Mouse (Mus musculus) hindbrain, embryonic 16.5 days (tissue): ENCODE measurements at regions not wholly inside any gene's neighbourhood (a gene's known extent, or its start where the extent isn't known, plus 50 kb on each side); places are given as distances from the start of the nearest gene placed in this dataset.

Experiments used
- ATAC-seq: fragments of 200-750 bp; cut with Nextera tagmentation; 2 replicates; pipeline ENCODE4 v1.8.0; 2017; ENCODE audit warnings: moderate TSS enrichment, moderate library complexity
- H3K27ac ChIP-seq: fragments of 300-500 bp; sonication (generic); 2 replicates; pipeline ENCODE4 v1.5.1; 2014; ENCODE audit warnings: low read depth, mild to moderate bottlenecking, control low read depth, low read length, moderate library complexity
- H3K27me3 ChIP-seq: fragments of 300-500 bp; sonication (generic); replicated peaks from 2 replicates; pipeline ENCODE4 v1.6.1; 2014; ENCODE audit warnings: low read length; ENCODE audit not compliant: control insufficient read depth, insufficient read depth
- H3K36me3 ChIP-seq: fragments of 300-500 bp; sonication (generic); 2 replicates; pipeline ENCODE4 v1.6.1; 2014; ENCODE audit warnings: mild to moderate bottlenecking, low read length, moderate library complexity, mixed read lengths; ENCODE audit not compliant: control insufficient read depth, insufficient read depth
- H3K4me1 ChIP-seq: fragments of 300-500 bp; sonication (generic); 2 replicates; pipeline ENCODE4 v1.6.1; 2014; ENCODE audit warnings: low read depth, low read length; ENCODE audit not compliant: control insufficient read depth, insufficient read depth
- H3K4me2 ChIP-seq: fragments of 300-500 bp; sonication (generic); 2 replicates; pipeline ENCODE4 v1.6.1; 2014; ENCODE audit warnings: mild to moderate bottlenecking, low read length, control low read depth, moderate library complexity
- H3K4me3 ChIP-seq: fragments of 300-500 bp; sonication (generic); 2 replicates; pipeline ENCODE4 v1.5.1; 2014; ENCODE audit warnings: mild to moderate bottlenecking, low read length, control low read depth, moderate library complexity
- H3K9ac ChIP-seq: fragments of 300-500 bp; sonication (generic); 2 replicates; pipeline ENCODE4 v1.6.1; 2014; ENCODE audit warnings: low read depth, mild to moderate bottlenecking, control low read depth, low read length, moderate library complexity
- H3K9me3 ChIP-seq: fragments of 300-500 bp; sonication (generic); 2 replicates; pipeline ENCODE4 v1.6.1; 2014; ENCODE audit warnings: mild to moderate bottlenecking, low read length, moderate library complexity; ENCODE audit not compliant: control insufficient read depth
- WGBS: fragments of 180-500 bp; shearing (Covaris S2); extraction: QIAGEN DNeasy Blood & Tissue Kit; methylation state at CpG from one replicate; pipeline ENCODE4 v1.1.7; 2014; 5-methylcytosine and 5-hydroxymethylcytosine counted together

DNA sequence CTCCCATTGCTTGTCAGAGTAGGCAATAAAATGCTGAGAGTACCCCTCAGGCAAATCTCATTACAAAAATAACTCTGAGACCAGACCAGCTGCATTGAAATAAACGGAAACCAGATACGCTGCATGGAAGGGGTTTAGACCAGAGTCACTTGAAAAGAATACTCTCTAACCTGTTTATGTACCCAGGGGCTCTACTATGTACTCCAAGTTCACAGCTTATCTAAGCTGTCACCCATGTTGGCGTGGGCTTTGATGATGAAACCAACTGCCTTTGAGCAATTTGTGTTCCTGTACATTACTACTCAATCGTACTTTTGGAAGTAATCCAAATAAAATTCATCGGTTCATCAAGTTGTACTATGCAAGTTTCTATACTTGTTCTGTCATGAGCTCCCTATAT lies 692.3 kb downstream of the Serpinb8 start:
- WGBS, result 85% methylated on average over 5 of the region's 5 CpGs
- Histone ChIP-seq H3K4me2 (no peak overlapping the region), H3K27me3 (no peaks in the 10 kb centered on the region), H3K9ac (no peak overlapping the region), H3K36me3 (no peaks in the 10 kb centered on the region), H3K4me3 (no peak overlapping the region), H3K9me3 (0 out of 2 replicates have a peak, but pooled peaks cover 2% of the 10 kb centered on the region), H3K4me1 (no peaks in the 10 kb centered on the region), H3K27ac (no peak overlapping the region)
- no peak for ATAC-seq

DNA sequence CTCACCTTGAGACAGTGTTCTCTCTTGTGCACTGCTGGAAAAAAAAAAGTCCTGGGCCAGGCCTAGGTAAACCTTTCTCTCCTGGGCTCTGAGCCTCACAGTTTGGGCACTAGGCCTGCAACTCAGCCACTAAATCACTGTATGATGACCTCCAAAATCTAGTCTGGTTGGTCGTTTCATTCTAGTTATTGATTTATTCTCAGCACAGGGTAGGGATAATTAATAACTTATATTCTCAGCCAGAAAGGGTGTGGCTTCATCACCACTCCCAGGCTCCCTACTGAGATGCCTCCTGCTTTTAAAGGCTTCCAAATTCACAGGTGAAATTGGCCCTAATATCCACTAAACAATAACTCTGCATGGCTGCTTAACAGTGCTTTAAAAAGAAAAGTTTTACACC lies 696.8 kb downstream of the Serpinb8 start:
- Histone ChIP-seq H3K36me3 (no peaks in the 10 kb centered on the region), H3K9ac (no peak overlapping the region), H3K4me3 (no peak overlapping the region), H3K4me1 (no peaks in the 10 kb centered on the region), H3K27me3 (no peaks in the 10 kb centered on the region), H3K4me2 (no peak overlapping the region), H3K27ac (no peak overlapping the region), H3K9me3 (no peaks in the 10 kb centered on the region)
- WGBS, result 55% methylated on average over 1 of the region's 1 CpGs
- ATAC-seq, result no peak
